Mouse (Mus musculus) myocyte (in vitro differentiated cells): ENCODE results near the gene Abcb1b. TPM values are rescaled to one million over a fixed set of nuclear protein-coding genes. Genes with fewer than 3 reads are reported as not detected.

Experiments
- H3K27me3 ChIP-seq: one replicate; pipeline ENCODE4 v1.6.1; 2011; ENCODE audit not compliant: control insufficient read depth, insufficient read depth, insufficient read length
- H3K36me3 ChIP-seq: one replicate; pipeline ENCODE4 v1.6.1; 2011; ENCODE audit not compliant: control insufficient read depth, insufficient read depth
- H3K4me2 ChIP-seq: one replicate; pipeline ENCODE4 v1.6.1; 2011; ENCODE audit warnings: low read depth, control low read depth
- H3K4me3 ChIP-seq: one replicate; pipeline ENCODE4 v1.5.1; 2011; ENCODE audit warnings: mild to moderate bottlenecking, control low read depth, moderate library complexity
- H3K79me2 ChIP-seq: one replicate; pipeline ENCODE4 v1.6.1; 2011; ENCODE audit not compliant: control insufficient read depth, insufficient read depth
- H3ac ChIP-seq: one replicate; pipeline ENCODE4 v1.6.1; 2011; ENCODE audit not compliant: control insufficient read depth, insufficient read length
- CEBPB ChIP-seq: IDR thresholded peaks from 2 replicates; pipeline ENCODE4 v1.6.1; 2011; ENCODE audit warnings: mild to moderate bottlenecking, moderate library complexity; ENCODE audit not compliant: poor library complexity, insufficient read depth, severe bottlenecking
- E2F4 ChIP-seq: IDR thresholded peaks from one replicate; pipeline ENCODE4 v1.6.1; 2011; ENCODE audit warnings: mild to moderate bottlenecking, control low read depth, moderate library complexity; ENCODE audit not compliant: insufficient read depth
- MAX ChIP-seq: IDR thresholded peaks from one replicate; pipeline ENCODE4 v1.6.1; 2011; ENCODE audit warnings: low read depth, mild to moderate bottlenecking, control low read depth
- MYOD1 ChIP-seq, 3 experiments: IDR thresholded peaks; one replicate each; pipeline ENCODE4 v1.6.1; 2011; ENCODE audit warnings: control low read depth in 2 of 3, low read depth in 2 of 3, mild to moderate bottlenecking in 2 of 3, moderate library complexity in 1 of 3; ENCODE audit not compliant: insufficient read length in 2 of 3, control insufficient read depth in 1 of 3
- MYOG ChIP-seq, 3 experiments: IDR thresholded peaks; one replicate each; pipeline ENCODE4 v1.6.1; 2011; ENCODE audit warnings: control low read depth in 2 of 3, low read depth in 2 of 3, mild to moderate bottlenecking in 2 of 3; ENCODE audit not compliant: insufficient read length in 2 of 3, control insufficient read depth in 1 of 3, insufficient read depth in 1 of 3
- POLR2A ChIP-seq: IDR thresholded peaks from one replicate; pipeline ENCODE4 v1.6.1; 2011; ENCODE audit warnings: low read depth, mild to moderate bottlenecking, control low read depth, moderate library complexity; ENCODE audit not compliant: insufficient read length
- POLR2AphosphoS2 ChIP-seq: IDR thresholded peaks from one replicate; pipeline ENCODE4 v1.6.1; 2011; ENCODE audit warnings: low read depth, control low read depth; ENCODE audit not compliant: insufficient read length
- REST ChIP-seq: IDR thresholded peaks from one replicate; pipeline ENCODE4 v1.6.1; 2011; ENCODE audit warnings: mild to moderate bottlenecking, control low read depth, moderate library complexity; ENCODE audit not compliant: insufficient read depth, insufficient read length
- SRF ChIP-seq: IDR thresholded peaks from one replicate; pipeline ENCODE4 v1.6.1; 2011; ENCODE audit warnings: low read depth; ENCODE audit not compliant: control insufficient read depth, insufficient read length
- TCF12 ChIP-seq: IDR thresholded peaks from one replicate; pipeline ENCODE4 v1.6.1; 2011; ENCODE audit warnings: mild to moderate bottlenecking, control low read depth; ENCODE audit not compliant: poor library complexity, insufficient read depth, severe bottlenecking
- TCF3 ChIP-seq: IDR thresholded peaks from one replicate; pipeline ENCODE4 v1.6.1; 2011; ENCODE audit warnings: low read depth, control low read depth; ENCODE audit not compliant: insufficient read length
- USF1 ChIP-seq: IDR thresholded peaks from one replicate; pipeline ENCODE4 v1.6.1; 2011; ENCODE audit warnings: low read depth, mild to moderate bottlenecking, control low read depth, moderate library complexity
- polyA plus RNA-seq: library from polyadenylated mRNA; unstranded; fragments of >200 nt; fragmentation: generic; extraction: Trizol; gene quantifications from one replicate; pipeline ENCODE4 v1.2.1, GENCODE M21; 2012; ENCODE audit warnings: missing spikeins

Gene Abcb1b
- polyA plus RNA-seq, 1 experiment: 6.8 TPM

DNA sequence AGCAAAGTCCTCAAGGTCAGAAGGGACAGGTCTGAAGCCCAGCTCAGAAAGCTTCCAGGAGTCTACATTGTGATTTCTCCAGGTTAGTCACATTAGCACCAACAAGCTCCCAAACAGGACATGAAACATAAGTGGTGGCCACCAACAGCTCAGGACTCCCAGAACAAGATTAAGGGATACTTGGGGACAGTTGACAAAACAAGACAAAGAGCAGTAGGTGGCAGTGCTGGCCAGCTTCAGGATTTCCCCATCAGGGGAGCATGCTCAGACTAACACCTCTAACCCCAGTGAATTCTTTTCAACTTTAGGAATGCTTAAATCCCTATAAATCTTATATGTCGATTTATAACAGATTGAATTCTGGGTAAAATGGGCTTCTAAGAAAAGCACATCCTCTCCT, 70.1 kb downstream of the Abcb1b start:
- H3K4me2 ChIP-seq: no peak overlapping the region
- no peak overlapping the region for H3K4me3 ChIP-seq
- H3K36me3 ChIP-seq: no peaks in the 10 kb centered on the region
- no peaks in the 10 kb centered on the region for H3K27me3 ChIP-seq
- no peak overlapping the region for H3ac ChIP-seq
- H3K79me2 ChIP-seq: no peaks in the 10 kb centered on the region
- TF ChIP-seq TCF3: no peak

GRCm38 (mm10) chr5:8872979-8873915, 75.3 kb downstream of the Abcb1b start:
- Histone ChIP-seq H3K4me3 (no peak overlapping the region), H3K36me3 (no peaks in the 10 kb centered on the region), H3K79me2 (no peaks in the 10 kb centered on the region), H3ac (no peak overlapping the region), H3K27me3 (no peaks in the 10 kb centered on the region), H3K4me2 (no peak overlapping the region)
- TF ChIP-seq POLR2AphosphoS2: no peak
- TF ChIP-seq TCF3: no peak
- no peak for TF ChIP-seq TCF12
- TF ChIP-seq MYOD1 (IDR thresholded peaks at IDR 0.05; ENCODE audit: control insufficient read depth in 1 of 3, insufficient read length in 2 of 3, low read depth in 2 of 3): no peak
- TF ChIP-seq REST: no peak
- TF ChIP-seq USF1: no peak
- TF ChIP-seq E2F4: no peak
- no peak for TF ChIP-seq POLR2A
- no peak for TF ChIP-seq SRF
- no peak for TF ChIP-seq CEBPB
- no peak for TF ChIP-seq MYOG (IDR thresholded peaks at IDR 0.05; ENCODE audit: control insufficient read depth in 1 of 3, insufficient read depth in 1 of 3, insufficient read length in 2 of 3, low read depth in 2 of 3)
- TF ChIP-seq MAX: no peak

- Histone ChIP-seq H3K4me2 (no peak overlapping the region), H3K36me3 (no peaks in the 10 kb centered on the region), H3ac (no peak overlapping the region), H3K27me3 (no peaks in the 10 kb centered on the region), H3K4me3 (no peak overlapping the region), H3K79me2 (no peaks in the 10 kb centered on the region)
- TF ChIP-seq MYOD1 (IDR thresholded peaks at IDR 0.05; ENCODE audit: control insufficient read depth in 1 of 3, insufficient read length in 2 of 3, low read depth in 2 of 3): no peak
These were observed 79.1 kb downstream of the Abcb1b start for GRCm38 (mm10) chr5:8877086-8877485.

- no peak overlapping the region for H3K4me2 ChIP-seq
- no peak overlapping the region for H3ac ChIP-seq
- no peak for TF ChIP-seq E2F4
- TF ChIP-seq USF1: no peak
- TF ChIP-seq MYOG (IDR thresholded peaks at IDR 0.05; ENCODE audit: control insufficient read depth in 1 of 3, insufficient read depth in 1 of 3, insufficient read length in 2 of 3, low read depth in 2 of 3): no peak
- no peak for TF ChIP-seq POLR2A
- TF ChIP-seq TCF12: no peak
- no peak for TF ChIP-seq POLR2AphosphoS2
- TF ChIP-seq SRF: no peak
- TF ChIP-seq REST: no peak
- TF ChIP-seq TCF3: no peak
- TF ChIP-seq CEBPB: no peak
- TF ChIP-seq MAX: no peak
- TF ChIP-seq MYOD1 (IDR thresholded peaks at IDR 0.05; ENCODE audit: control insufficient read depth in 1 of 3, insufficient read length in 2 of 3, low read depth in 2 of 3): no peak
- no peaks in the 10 kb centered on the region for H3K27me3 ChIP-seq
- H3K36me3 ChIP-seq: no peaks in the 10 kb centered on the region
- no peak overlapping the region for H3K4me3 ChIP-seq
- no peaks in the 10 kb centered on the region for H3K79me2 ChIP-seq
These were observed 79.9 kb downstream of the Abcb1b start for GRCm38 (mm10) chr5:8877800-8878199.

DNA sequence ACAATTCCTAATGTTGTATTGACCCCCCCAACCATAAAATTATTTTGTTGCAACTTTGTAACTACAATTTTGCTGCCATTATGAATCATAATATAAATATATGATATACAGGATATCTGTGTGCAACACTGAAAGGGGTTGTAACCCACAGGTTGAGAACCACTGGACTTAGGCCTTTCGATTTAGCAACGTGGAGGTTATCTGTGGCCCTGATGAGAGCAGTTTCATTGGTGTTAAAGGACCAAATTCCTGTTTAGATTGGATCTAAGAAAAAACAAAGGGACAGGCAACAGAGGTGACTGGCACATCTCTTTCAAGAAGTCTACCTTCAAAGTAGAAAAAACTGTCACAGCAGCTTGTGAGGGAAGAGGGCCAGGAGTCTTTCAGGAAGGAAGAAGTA, 87.9 kb downstream of the Abcb1b start:
- H3K36me3 ChIP-seq: no peaks in the 10 kb centered on the region
- TF ChIP-seq SRF (no peak), TCF3 (no peak), REST (no peak), TCF12 (no peak), USF1 (no peak), MYOG (IDR thresholded peaks at IDR 0.05; ENCODE audit: control insufficient read depth in 1 of 3, insufficient read depth in 1 of 3, insufficient read length in 2 of 3, low read depth in 2 of 3) (no peak), E2F4 (no peak), POLR2AphosphoS2 (no peak), POLR2A (no peak), CEBPB (no peak), MYOD1 (IDR thresholded peaks at IDR 0.05; ENCODE audit: control insufficient read depth in 1 of 3, insufficient read length in 2 of 3, low read depth in 2 of 3) (no peak), MAX (no peak)
- no peak overlapping the region for H3K4me2 ChIP-seq
- H3K79me2 ChIP-seq: no peaks in the 10 kb centered on the region
- H3ac ChIP-seq: no peak overlapping the region
- H3K4me3 ChIP-seq: no peak overlapping the region
- H3K27me3 ChIP-seq: no peaks in the 10 kb centered on the region
